13 mouse cellular contexts compared by ENCODE assay signal in the genomic region with DNA sequence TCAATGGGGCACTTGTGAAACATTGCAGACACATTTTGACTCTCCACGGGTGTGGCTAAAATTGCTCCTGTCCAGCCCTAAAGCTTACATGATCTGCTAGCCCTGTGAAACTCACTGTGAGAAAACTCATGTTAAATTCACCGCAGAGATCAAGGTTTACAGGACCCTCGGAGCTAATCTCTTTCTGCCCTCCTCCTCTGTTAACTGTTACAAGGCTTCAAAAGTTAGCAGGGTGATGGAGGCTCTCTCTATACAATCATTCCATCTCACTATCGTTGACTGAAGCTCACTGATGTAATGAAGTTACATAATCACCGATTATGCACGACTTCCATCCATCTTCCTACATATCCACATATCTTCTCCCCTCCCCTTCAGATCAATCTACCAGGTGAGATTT. TPM values are rescaled to one million over a fixed set of nuclear protein-coding genes. Genes with fewer than 3 reads are reported as not detected.
DNase-seq lines count a peak whose midpoint lies in the region; ATAC-seq and TF ChIP-seq lines count a peak whose summit lies in the region.
"Had no signal": no experiment of that assay in that cellular context is flagged by ENCODE, and none has a peak within 500 bp of the region (broad histone marks: within the 10 kb centered on the region; RNA-seq: fewer than 3 reads in every experiment).

No protein-coding gene starts in this region.

- H3K9ac ChIP-seq in midbrain, embryonic 14.5 days (replicated peaks; ENCODE audit: low read length): peak overlapping the region; percentile 23; the same call in 1 of the 2 replicates
- H3K9ac ChIP-seq: limb, embryonic 12.5 days; lung, embryonic 15.5 days had no signal

- no peaks in the 10 kb centered on the region for H3K4me1 ChIP-seq in cortical plate, adult 2 months (ENCODE audit: control insufficient read depth, insufficient read depth, low read length)
- no peaks in the 10 kb centered on the region for H3K4me1 ChIP-seq in midbrain, embryonic 14.5 days (ENCODE audit: control insufficient read depth, insufficient read depth, low read length)
- H3K4me1 ChIP-seq in lung, adult 2 months (ENCODE audit: control insufficient read depth, insufficient read depth, low read length): no peaks in the 10 kb centered on the region
- H3K4me1 ChIP-seq: limb, embryonic 12.5 days; lung, embryonic 15.5 days had no signal

- 46% methylated on average over 6 of the region's 6 CpGs for WGBS in midbrain, embryonic 14.5 days
- 67% methylated on average over 6 of the region's 6 CpGs for WGBS in lung, adult 2 months

- no peak for TF ChIP-seq CTCF in cortical plate, adult 2 months (IDR thresholded peaks at IDR 0.05; ENCODE audit: extremely low read depth, insufficient read depth, low read length)
- no peak for TF ChIP-seq CTCF in lung, adult 2 months (IDR thresholded peaks at IDR 0.05; ENCODE audit: insufficient read depth, low read length)

- no peaks in the 10 kb centered on the region for H3K27me3 ChIP-seq in midbrain, embryonic 14.5 days (ENCODE audit: control insufficient read depth, insufficient read depth, low read length)
- H3K27me3 ChIP-seq: lung, embryonic 15.5 days had no signal

- no peak for TF ChIP-seq POLR2A in cortical plate, adult 2 months (IDR thresholded peaks at IDR 0.05; ENCODE audit: extremely low read depth, insufficient read depth, low read length)
- no peak for TF ChIP-seq POLR2A in lung, adult 2 months (IDR thresholded peaks at IDR 0.05; ENCODE audit: borderline replicate concordance, extremely low read depth, low read depth, low read length)

- no peak for DNase-seq in frontal cortex, postnatal 10 days (ENCODE audit: low spot score in 2 of 2)
- peak; percentile 24 for DNase-seq in Muller cell, postnatal 12 days (ENCODE audit: inconsistent ontology term)
- DNase-seq in midbrain, embryonic 14.5 days: peak; percentile 2
- DNase-seq in lung, adult 2 months: no peak
- no peak for DNase-seq in MN1 (ENCODE audit: low spot score)
- DNase-seq in left cerebral cortex, adult 11 months (ENCODE audit: low spot score): no peak
- DNase-seq: adrenal gland, adult 8-10 months; heart, postnatal 4 days; thymus, postnatal 4 days had no signal

- H3K9me3 ChIP-seq in midbrain, embryonic 14.5 days (ENCODE audit: control insufficient read depth, low read length): no peaks in the 10 kb centered on the region
- H3K9me3 ChIP-seq: limb, embryonic 12.5 days; lung, embryonic 15.5 days had no signal

- peak overlapping the region; percentile 85 for H3K4me3 ChIP-seq in cortical plate, adult 2 months (ENCODE audit: insufficient read depth, low read length)
- peak overlapping the region; percentile 45 for H3K4me3 ChIP-seq in midbrain, embryonic 14.5 days (replicated peaks; ENCODE audit: low read depth, low read length)
- no peak overlapping the region for H3K4me3 ChIP-seq in lung, adult 2 months (replicated peaks; ENCODE audit: extremely low read depth, low read depth, low read length)
- H3K4me3 ChIP-seq: limb, embryonic 12.5 days; lung, embryonic 15.5 days had no signal

- peak overlapping the region; percentile 53 for H3K4me2 ChIP-seq in midbrain, embryonic 14.5 days (ENCODE audit: low read length)
- H3K4me2 ChIP-seq: limb, embryonic 12.5 days; lung, embryonic 15.5 days had no signal

- ATAC-seq in frontal cortex, adult (ENCODE audit: low TSS enrichment): peak; percentile 53; the same call in 1 of the 2 replicates
- ATAC-seq in midbrain, embryonic 14.5 days (ENCODE audit: low FRiP score, low TSS enrichment): no peak

- peak overlapping the region; percentile 74 for H3K27ac ChIP-seq in cortical plate, adult 2 months (ENCODE audit: insufficient read depth, low read length)
- no peak overlapping the region for H3K27ac ChIP-seq in midbrain, embryonic 14.5 days (replicated peaks; ENCODE audit: low read depth, low read length)
- H3K27ac ChIP-seq: limb, embryonic 12.5 days; lung, embryonic 15.5 days had no signal

- no peaks in the 10 kb centered on the region for H3K36me3 ChIP-seq in midbrain, embryonic 14.5 days (ENCODE audit: control insufficient read depth, insufficient read depth, low read length)
- H3K36me3 ChIP-seq: limb, embryonic 12.5 days; lung, embryonic 15.5 days had no signal

RNA-seq across cellular contexts. Expression of a gene that starts 1.9 kb away (rescaled TPM):
- 3.7 and 4.1 TPM in 2 replicates for polyA plus RNA-seq in cortical plate, adult 2 months (2012; rRNA removed)
- polyA plus RNA-seq in midbrain, embryonic 14.5 days (2014; fragmentation: Nextera tagmentation; extraction: Ambion mirVana): 4.4 and 6.8 TPM in 2 replicates
- not detected in 2 replicates for polyA plus RNA-seq in lung, adult 2 months (2012; rRNA removed)

Comparison
In these comparisons a context has a peak if more than half of its experiments do, and no peak if none do; other contexts are left out.
1. DNase-seq: peak in Muller cell, postnatal 12 days (single experiment) and midbrain, embryonic 14.5 days (single experiment); none in frontal cortex, postnatal 10 days (0 of 2), lung, adult 2 months (single experiment), MN1 (single experiment) and left cerebral cortex, adult 11 months (single experiment).